Mouse (Mus musculus): ENCODE data around the gene Gm12800. TPM values are rescaled to one million over a fixed set of nuclear protein-coding genes. Genes with fewer than 3 reads are reported as not detected.

Gm12800 gene
- not detected in 2 replicates for polyA plus RNA-seq (2021; fragmentation: Nextera tagmentation)
- long read RNA-seq, experiment 1: 0 reads
- long read RNA-seq, experiment 2: 0 reads

DNA sequence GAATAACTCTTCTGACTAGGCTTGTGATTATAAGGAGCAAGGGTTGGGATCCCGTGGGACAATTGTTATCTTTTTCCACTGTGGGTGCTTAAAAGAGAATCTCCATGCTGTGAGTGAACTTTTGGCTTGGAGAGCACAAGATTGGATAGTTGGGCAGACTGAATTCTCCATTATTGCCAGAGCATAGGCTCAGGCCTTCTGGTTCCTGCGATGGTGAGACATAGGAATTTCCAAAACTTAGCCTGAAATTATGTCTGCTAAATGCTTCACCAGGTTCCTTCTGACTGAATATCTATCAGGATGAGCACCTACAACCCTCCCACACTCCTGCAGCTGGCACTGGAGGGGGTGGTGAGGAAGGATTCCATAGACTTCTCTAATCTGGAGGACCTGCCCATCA lies at the start of gene Gm12800:
Gene Gm12800, plus strand, starts transcription at position 301 of the 400 bp plus-strand sequence.

DNA sequence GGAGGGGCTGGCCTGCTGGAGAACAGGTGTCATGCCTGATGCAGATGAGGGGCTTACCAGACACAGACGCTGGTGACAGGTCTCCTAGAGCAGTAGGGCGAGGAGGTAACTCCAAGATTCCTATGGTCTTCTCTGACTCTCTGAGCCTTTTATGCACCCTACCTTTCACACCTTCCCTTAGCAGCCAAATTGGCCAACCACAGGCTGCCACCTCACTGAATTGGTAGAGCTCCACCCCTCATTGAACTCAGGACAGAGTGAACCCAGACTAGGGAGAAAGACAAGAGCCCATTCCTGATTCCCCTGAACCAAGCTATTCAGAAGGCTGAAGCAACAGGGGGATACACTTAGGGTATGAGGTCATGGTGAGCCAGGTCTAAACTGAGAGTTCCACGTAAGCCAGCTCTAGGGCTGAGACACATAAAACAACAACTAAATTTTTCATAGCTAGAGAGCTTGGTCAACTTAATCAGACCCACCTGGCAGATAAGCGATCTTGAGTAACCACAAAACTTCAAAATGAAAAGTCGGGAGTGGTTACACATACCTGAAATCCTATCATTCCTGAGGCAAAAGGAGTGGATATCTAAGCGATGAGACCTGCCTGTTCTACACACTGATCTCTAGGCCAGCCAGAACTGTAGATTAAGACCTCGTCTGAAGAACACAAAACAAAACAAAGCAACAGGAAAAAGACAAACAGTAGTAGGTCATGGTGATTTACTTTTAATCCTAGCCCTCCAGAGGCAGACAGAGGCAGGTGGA lies 15.1 kb upstream of the Gm12800 start, which contains the start of gene C130073F10Rik:
Gene C130073F10Rik, minus strand, starts transcription at position 134 of the 765 bp plus-strand sequence.

DNA sequence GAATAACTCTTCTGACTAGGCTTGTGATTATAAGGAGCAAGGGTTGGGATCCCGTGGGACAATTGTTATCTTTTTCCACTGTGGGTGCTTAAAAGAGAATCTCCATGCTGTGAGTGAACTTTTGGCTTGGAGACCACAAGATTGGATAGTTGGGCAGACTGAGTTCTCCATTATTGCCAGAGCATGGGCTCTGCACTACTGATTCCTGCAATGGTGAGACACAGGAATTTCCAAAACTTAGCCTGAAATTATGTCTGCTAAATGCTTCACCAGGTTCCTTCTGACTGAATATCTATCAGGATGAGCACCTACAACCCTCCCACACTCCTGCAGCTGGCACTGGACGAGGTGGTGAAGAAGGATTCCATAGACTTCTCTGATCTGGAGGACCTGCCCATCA lies 31.2 kb downstream of the Gm12800 start, which contains the start of gene Gm12794:
Gene Gm12794, plus strand, starts transcription at position 301 of the 400 bp plus-strand sequence.

Other genes with a start within 250 kb of the Gm12800 start
- 0.69 and 0.81 TPM in 2 replicates for gene Lepr, start 191.7 kb upstream of the Gm12800 start, polyA plus RNA-seq (2021; fragmentation: Nextera tagmentation)
- not detected in 2 replicates for gene B020004J07Rik, start 65.1 kb upstream of the Gm12800 start, polyA plus RNA-seq (2021; fragmentation: Nextera tagmentation)
- not detected in 2 replicates for gene C130073F10Rik, start 15.3 kb upstream of the Gm12800 start, polyA plus RNA-seq (2021; fragmentation: Nextera tagmentation)
- not detected in 2 replicates for gene Gm12794, start 31.3 kb downstream of the Gm12800 start, polyA plus RNA-seq (2021; fragmentation: Nextera tagmentation)
- gene Gm12790, start 71.9 kb downstream of the Gm12800 start, polyA plus RNA-seq (2021; fragmentation: Nextera tagmentation): not detected in 2 replicates
- not detected in 2 replicates for gene Gm12789, start 77.5 kb downstream of the Gm12800 start, polyA plus RNA-seq (2021; fragmentation: Nextera tagmentation)
- 48.2 and 68.6 TPM in 2 replicates for gene Pde4b, start 178.4 kb downstream of the Gm12800 start, polyA plus RNA-seq (2021; fragmentation: Nextera tagmentation)